Mouse (Mus musculus) CH12.LX (cell line): ENCODE measurements at regions not wholly inside any gene's neighbourhood (a gene's known extent, or its start where the extent isn't known, plus 50 kb on each side); places are given as distances from the start of the nearest gene placed in this dataset.

Experiments used
- DNase-seq: peaks from one replicate; pipeline ENCODE4 v3.0.0-alpha.2; 2013; ENCODE audit errors: extremely low read depth
- H3K27ac ChIP-seq: 2 replicates; pipeline ENCODE4 v1.5.1; 2012; ENCODE audit warnings: low read depth, mild to moderate bottlenecking, control low read depth, moderate library complexity; ENCODE audit not compliant: insufficient read depth
- H3K27me3 ChIP-seq: replicated peaks from 2 replicates; pipeline ENCODE3; 2012; ENCODE audit warnings: inconsistent platforms
- H3K36me3 ChIP-seq, 2 experiments: replicated peaks in 1 of 2; 2 replicates each; pipeline versions ENCODE3 to v1.6.1; 2012; ENCODE audit warnings: inconsistent platforms in 1 of 2, low read length in 1 of 2, mild to moderate bottlenecking in 1 of 2, mixed read lengths in 1 of 2, moderate library complexity in 1 of 2; ENCODE audit not compliant: control insufficient read depth in 1 of 2, insufficient read depth in 1 of 2
- H3K4me1 ChIP-seq, 2 experiments: 2 replicates each; pipeline ENCODE4 v1.6.1; 2012; ENCODE audit warnings: inconsistent platforms in 1 of 2, moderate library complexity in 1 of 2; ENCODE audit not compliant: insufficient read depth in 2 of 2, control insufficient read depth in 1 of 2
- H3K4me2 ChIP-seq: 2 replicates; pipeline ENCODE4 v1.6.1; 2012; ENCODE audit warnings: low read depth, mild to moderate bottlenecking, control low read depth; ENCODE audit not compliant: poor library complexity, insufficient read depth, severe bottlenecking
- H3K4me3 ChIP-seq, 3 experiments: fragments of 150-350 bp in 1 of 3; sonication (generic) in 1 of 3; replicated peaks in 1 of 3; 2 replicates each; pipeline versions ENCODE3 to v1.5.1; 2011 to 2012; ENCODE audit warnings: low read depth in 2 of 3, low read length in 2 of 3, mild to moderate bottlenecking in 2 of 3, moderate library complexity in 2 of 3, control low read depth in 1 of 3, improper control_type of control experiment in 1 of 3, inconsistent platforms in 1 of 3, mixed read lengths in 1 of 3; ENCODE audit not compliant: poor library complexity in 1 of 3
- H3K79me2 ChIP-seq: replicated peaks from 2 replicates; pipeline ENCODE4 v1.6.1; 2012; ENCODE audit warnings: mild to moderate bottlenecking, moderate library complexity; ENCODE audit not compliant: control insufficient read depth, poor library complexity, insufficient read depth, severe bottlenecking; ENCODE audit errors: extremely low read depth
- H3K9ac ChIP-seq: 2 replicates; pipeline ENCODE4 v1.6.1; 2012; ENCODE audit warnings: low read depth, mild to moderate bottlenecking, control low read depth, moderate library complexity; ENCODE audit not compliant: insufficient read depth
- H3K9me3 ChIP-seq: replicated peaks from 2 replicates; pipeline ENCODE3; 2012; ENCODE audit warnings: low read length, inconsistent platforms, mixed read lengths
- CTCF ChIP-seq, 2 experiments: IDR thresholded peaks in 1 of 2; conservative IDR thresholded peaks in 1 of 2; 2 replicates each; pipeline ENCODE4 v1.5.1; 2011 to 2012; ENCODE audit warnings: low read depth in 2 of 2, low read length in 2 of 2, improper control_type of control experiment in 1 of 2, inconsistent platforms in 1 of 2, mild to moderate bottlenecking in 1 of 2, moderate library complexity in 1 of 2
- ELF1 ChIP-seq: IDR thresholded peaks from 2 replicates; pipeline ENCODE4 v1.6.1; 2014; ENCODE audit warnings: low read depth, mild to moderate bottlenecking, inconsistent platforms, low read length, improper control_type of control experiment
- GABPA ChIP-seq: IDR thresholded peaks from 2 replicates; pipeline ENCODE4 v1.6.1; 2012; ENCODE audit warnings: low read depth, low read length, improper control_type of control experiment, inconsistent platforms; ENCODE audit not compliant: insufficient replicate concordance
- HCFC1 ChIP-seq: IDR thresholded peaks from 2 replicates; pipeline ENCODE4 v1.6.1; 2012; ENCODE audit warnings: low read depth, mild to moderate bottlenecking, inconsistent platforms, low read length, improper control_type of control experiment
- IRF4 ChIP-seq: IDR thresholded peaks from 2 replicates; pipeline ENCODE4 v1.6.1; 2014; ENCODE audit warnings: low read depth, mild to moderate bottlenecking, inconsistent platforms, low read length, improper control_type of control experiment
- JUN ChIP-seq: IDR thresholded peaks from 2 replicates; pipeline ENCODE4 v1.6.1; 2011; ENCODE audit warnings: low read depth, mild to moderate bottlenecking, low read length, improper control_type of control experiment, moderate library complexity; ENCODE audit not compliant: insufficient read depth
- KAT2A ChIP-seq: IDR thresholded peaks from 2 replicates; pipeline ENCODE4 v1.6.1; 2012; ENCODE audit warnings: low read length, improper control_type of control experiment, inconsistent platforms; ENCODE audit not compliant: insufficient replicate concordance
- MAFK ChIP-seq: IDR thresholded peaks from 2 replicates; pipeline ENCODE4 v1.6.1; 2011; ENCODE audit warnings: low read length, improper control_type of control experiment; ENCODE audit not compliant: insufficient replicate concordance
- MYC ChIP-seq: IDR thresholded peaks from 2 replicates; pipeline ENCODE4 v1.6.1; 2011; ENCODE audit warnings: low read depth, mild to moderate bottlenecking, improper control_type of control experiment, low read length
- PAX5 ChIP-seq: IDR thresholded peaks from 2 replicates; pipeline ENCODE4 v1.6.1; 2012; ENCODE audit warnings: low read length, inconsistent platforms, mixed read lengths
- RAD21 ChIP-seq: IDR thresholded peaks from 2 replicates; pipeline ENCODE4 v1.6.1; 2011; ENCODE audit warnings: low read depth, mild to moderate bottlenecking, low read length, improper control_type of control experiment, moderate library complexity
- RCOR1 ChIP-seq: conservative IDR thresholded peaks from 2 replicates; pipeline ENCODE4 v1.6.1; 2012; ENCODE audit warnings: low read depth, mild to moderate bottlenecking, inconsistent platforms, low read length, improper control_type of control experiment
- SIN3A ChIP-seq: IDR thresholded peaks from 2 replicates; pipeline ENCODE4 v1.6.1; 2012; ENCODE audit warnings: low read length, improper control_type of control experiment, inconsistent platforms
- TCF12 ChIP-seq: IDR thresholded peaks from 2 replicates; pipeline ENCODE4 v1.6.1; 2014; ENCODE audit warnings: low read depth, mild to moderate bottlenecking, inconsistent platforms, low read length, improper control_type of control experiment
- USF1 ChIP-seq: IDR thresholded peaks from 2 replicates; pipeline ENCODE4 v1.6.1; 2014; ENCODE audit warnings: low read depth, mild to moderate bottlenecking, inconsistent platforms, low read length, improper control_type of control experiment
- USF2 ChIP-seq: conservative IDR thresholded peaks from 2 replicates; pipeline ENCODE4 v1.6.1; 2011; ENCODE audit warnings: low read depth, low read length, improper control_type of control experiment
- ZC3H11A ChIP-seq: IDR thresholded peaks from 2 replicates; pipeline ENCODE4 v1.6.1; 2012; ENCODE audit warnings: low read depth, mild to moderate bottlenecking, inconsistent platforms, low read length, improper control_type of control experiment
- ZKSCAN1 ChIP-seq: IDR thresholded peaks from 2 replicates; pipeline ENCODE4 v1.6.1; 2012; ENCODE audit warnings: low read depth, inconsistent platforms, low read length, improper control_type of control experiment, borderline replicate concordance
- ZNF384 ChIP-seq: IDR thresholded peaks from 2 replicates; pipeline ENCODE4 v1.6.1; 2012; ENCODE audit warnings: low read depth, low read length, improper control_type of control experiment, inconsistent platforms
- dilution Hi-C: fragments of 300-500 bp; cut with MboI; formaldehyde crosslinking; loops from 2 replicates; pipeline ENCODE4 v1.14.3; 2020; ENCODE audit warnings: low sequenced_read_pairs; ENCODE audit not compliant: extremely low pct_unique_long_range_greater_than_20kb, extremely low pct_ligation_motif_present
- in situ Hi-C: fragments of 300-500 bp; cut with MboI; formaldehyde crosslinking; loops from 3 replicates; pipeline ENCODE4 v1.14.3; 2019; ENCODE audit warnings: low sequenced_read_pairs, low pct_ligation_motif_present, low pct_unique_long_range_greater_than_20kb, mixed read lengths

GRCm38 (mm10) chr11:24925135-24925534 is 847.3 kb downstream of the Bcl11a start:
- no peak overlapping the region for H3K9ac ChIP-seq
- DNase-seq, result no peak
- TF ChIP-seq GABPA (no peak), ZKSCAN1 (no peak), HCFC1 (no peak), RCOR1 (no peak), CTCF (conservative IDR thresholded peaks at IDR 0.05 in 1 of 2, IDR thresholded peaks at IDR 0.05 in 1 of 2; ENCODE audit: low read depth in 2 of 2, low read length in 2 of 2) (no peak), SIN3A (no peak), JUN (no peak), MAFK (no peak), RAD21 (no peak), ELF1 (no peak), ZC3H11A (no peak), USF1 (no peak), ZNF384 (no peak), TCF12 (no peak), KAT2A (no peak), IRF4 (no peak), USF2 (no peak), PAX5 (no peak)
- TF ChIP-seq, all 38 proteins: peak for 0
- in situ Hi-C loops (no loop called here), dilution Hi-C loops (no loop called here)
- Histone ChIP-seq H3K79me2 (no peaks in the 10 kb centered on the region), H3K27ac (no peak overlapping the region), H3K4me3 (no peak overlapping the region), H3K27me3 (no peaks in the 10 kb centered on the region), H3K4me2 (no peak overlapping the region), H3K36me3 (no peaks in the 10 kb centered on the region), H3K4me1 (no peaks in the 10 kb centered on the region), H3K9me3 (no peaks in the 10 kb centered on the region)

GRCm38 (mm10) chr11:24943646-24944045 is 865.8 kb downstream of the Bcl11a start:
- dilution Hi-C loops, result no loop called here
- in situ Hi-C loops, result no loop called here

More at GRCm38 (mm10) chr11:24943646-24944045, 865.8 kb downstream of the Bcl11a start:
- Histone ChIP-seq H3K4me3 (no peak overlapping the region), H3K4me2 (no peak overlapping the region), H3K36me3 (no peaks in the 10 kb centered on the region), H3K4me1 (no peaks in the 10 kb centered on the region), H3K79me2 (no peaks in the 10 kb centered on the region), H3K9me3 (no peaks in the 10 kb centered on the region), H3K27me3 (no peaks in the 10 kb centered on the region), H3K9ac (no peak overlapping the region), H3K27ac (no peak overlapping the region)
- no peak for DNase-seq
- TF ChIP-seq MYC (no peak), MAFK (peak; percentile 99)
